In the genomic region with DNA sequence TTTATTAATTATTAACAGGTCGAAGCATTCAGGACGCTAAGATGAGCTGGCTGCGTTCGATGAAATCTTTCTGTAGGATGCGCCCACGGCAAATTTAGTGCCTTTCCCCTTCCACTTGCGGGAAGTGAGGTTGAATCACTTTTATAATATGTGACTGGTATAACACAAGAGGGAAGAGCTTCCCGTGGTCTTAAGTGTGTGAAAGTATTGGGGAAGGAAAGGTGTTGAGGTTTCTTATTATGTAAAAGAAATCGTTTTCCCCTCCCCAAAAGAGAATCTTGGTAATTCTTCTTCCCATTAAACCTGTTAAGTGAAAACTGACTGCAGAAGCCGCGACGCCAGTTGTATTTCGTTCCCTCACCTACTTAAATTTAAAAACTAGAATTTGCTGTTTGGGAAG, we compare ENCODE assay signal across 8 mouse cellular contexts.
DNase-seq lines count a peak whose midpoint lies in the region; ATAC-seq and TF ChIP-seq lines count a peak whose summit lies in the region.

No protein-coding gene starts in this region.

- TF ChIP-seq CTCF in midbrain, postnatal 0 days (IDR thresholded peaks at IDR 0.05), result no peak

- 17% methylated on average over 13 of the region's 13 CpGs for WGBS in kidney, embryonic 16.5 days
- 9% methylated on average over 13 of the region's 13 CpGs for WGBS in embryonic facial prominence, embryonic 15.5 days
- 7% methylated on average over 13 of the region's 13 CpGs for WGBS in intestine, embryonic 14.5 days
- 16% methylated on average over 13 of the region's 13 CpGs for WGBS in midbrain, postnatal 0 days

- peak overlapping the region; percentile 80 for H3K4me3 ChIP-seq in kidney, embryonic 16.5 days (ENCODE audit: low read length)
- peak overlapping the region; percentile 74 for H3K4me3 ChIP-seq in embryonic facial prominence, embryonic 15.5 days (replicated peaks)
- H3K4me3 ChIP-seq in intestine, embryonic 14.5 days (ENCODE audit: low read depth, low read length), result peak overlapping the region; percentile 65
- peak overlapping the region; percentile 83 for H3K4me3 ChIP-seq in midbrain, postnatal 0 days (ENCODE audit: low read depth, low read length)

- no peaks in the 10 kb centered on the region for H3K9me3 ChIP-seq in kidney, embryonic 16.5 days (ENCODE audit: low read length)
- no peaks in the 10 kb centered on the region for H3K9me3 ChIP-seq in embryonic facial prominence, embryonic 15.5 days (replicated peaks)
- H3K9me3 ChIP-seq in intestine, embryonic 14.5 days (ENCODE audit: control insufficient read depth, low read length), result no peaks in the 10 kb centered on the region
- H3K9me3 ChIP-seq in midbrain, postnatal 0 days (ENCODE audit: low read length), result no peaks in the 10 kb centered on the region

- H3K36me3 ChIP-seq in kidney, embryonic 16.5 days (ENCODE audit: insufficient read depth, low read length), result no peaks in the 10 kb centered on the region
- no peaks in the 10 kb centered on the region for H3K36me3 ChIP-seq in embryonic facial prominence, embryonic 15.5 days
- no peaks in the 10 kb centered on the region for H3K36me3 ChIP-seq in intestine, embryonic 14.5 days (ENCODE audit: control insufficient read depth, insufficient read depth, low read length)
- no peaks in the 10 kb centered on the region for H3K36me3 ChIP-seq in midbrain, postnatal 0 days (ENCODE audit: insufficient read depth, low read length)

- no peak for ATAC-seq in kidney, embryonic 16.5 days (ENCODE audit: low FRiP score, low TSS enrichment)
- ATAC-seq in embryonic facial prominence, embryonic 15.5 days (ENCODE audit: insufficient number of reproducible peaks, low FRiP score, low TSS enrichment, low read depth), result no peak
- no peak for ATAC-seq in intestine, embryonic 14.5 days (replicated peaks; ENCODE audit: low FRiP score, low TSS enrichment, low read depth)
- no peak for ATAC-seq in midbrain, postnatal 0 days (ENCODE audit: low FRiP score)

- no peak overlapping the region for H3K27ac ChIP-seq in kidney, embryonic 16.5 days (ENCODE audit: low read length)
- no peak overlapping the region for H3K27ac ChIP-seq in embryonic facial prominence, embryonic 15.5 days (replicated peaks)
- no peak overlapping the region for H3K27ac ChIP-seq in intestine, embryonic 14.5 days (ENCODE audit: low read depth)
- H3K27ac ChIP-seq in midbrain, postnatal 0 days (ENCODE audit: low read depth, low read length), result no peak overlapping the region

- H3K9ac ChIP-seq in kidney, embryonic 16.5 days (replicated peaks; ENCODE audit: low read length), result peak overlapping the region; percentile 72
- H3K9ac ChIP-seq in embryonic facial prominence, embryonic 15.5 days, result no peak overlapping the region
- no peak overlapping the region for H3K9ac ChIP-seq in intestine, embryonic 14.5 days (ENCODE audit: low read length)
- H3K9ac ChIP-seq in midbrain, postnatal 0 days (replicated peaks; ENCODE audit: low read length, poor library complexity, severe bottlenecking), result peak overlapping the region; percentile 71

- H3K4me2 ChIP-seq in kidney, embryonic 16.5 days (replicated peaks; ENCODE audit: low read depth, low read length), result peak overlapping the region; percentile 97
- peak overlapping the region; percentile 94 for H3K4me2 ChIP-seq in embryonic facial prominence, embryonic 15.5 days (replicated peaks)
- peak overlapping the region; percentile 99 for H3K4me2 ChIP-seq in intestine, embryonic 14.5 days (ENCODE audit: low read length)
- H3K4me2 ChIP-seq in midbrain, postnatal 0 days (ENCODE audit: low read depth, low read length, poor library complexity, severe bottlenecking), result peak overlapping the region; percentile 95

- DNase-seq in kidney, adult 8-10 months, result no peak
- no peak for DNase-seq in intestine, embryonic 14.5 days (ENCODE audit: low spot score)
- no peak for DNase-seq in midbrain, postnatal 0 days (ENCODE audit: low spot score)
- DNase-seq in cerebellum, adult 8-10 months, result no peak
- no peak for DNase-seq in layer of hippocampus, adult 11-12 months (ENCODE audit: low spot score)
- DNase-seq in kidney, postnatal 4 days, result no peak

- H3K4me1 ChIP-seq in kidney, embryonic 16.5 days (ENCODE audit: insufficient read depth, low read length), result peaks cover 18% of the 10 kb centered on the region
- peaks cover 30% of the 10 kb centered on the region for H3K4me1 ChIP-seq in embryonic facial prominence, embryonic 15.5 days
- H3K4me1 ChIP-seq in intestine, embryonic 14.5 days (replicated peaks; ENCODE audit: control insufficient read depth, insufficient read depth, low read length), result peaks cover 11% of the 10 kb centered on the region; the same call in 1 of the 2 replicates
- no peaks in the 10 kb centered on the region; the same call in 1 of the 2 replicates for H3K4me1 ChIP-seq in midbrain, postnatal 0 days (ENCODE audit: insufficient read depth, low read length)

- peaks cover 8% of the 10 kb centered on the region; the same call in 1 of the 2 replicates for H3K27me3 ChIP-seq in kidney, embryonic 16.5 days (ENCODE audit: insufficient read depth, low read length)
- no peaks in the 10 kb centered on the region for H3K27me3 ChIP-seq in embryonic facial prominence, embryonic 15.5 days
- H3K27me3 ChIP-seq in intestine, embryonic 14.5 days (replicated peaks; ENCODE audit: control insufficient read depth, insufficient read depth, low read length), result peaks cover 39% of the 10 kb centered on the region
- no peaks in the 10 kb centered on the region for H3K27me3 ChIP-seq in midbrain, postnatal 0 days (ENCODE audit: insufficient read depth, low read length)

Comparison
In these comparisons a context has a peak if more than half of its experiments do, and no peak if none do; other contexts are left out.
1. H3K9ac ChIP-seq: peak in kidney, embryonic 16.5 days (single experiment) and midbrain, postnatal 0 days (single experiment); none in embryonic facial prominence, embryonic 15.5 days (single experiment) and intestine, embryonic 14.5 days (single experiment).
2. Peak in every context shown above with its lines, with median percentiles within 50 percentile points of each other: H3K4me2 ChIP-seq and H3K4me3 ChIP-seq.